29 mouse cellular contexts compared by ENCODE assay signal in the genomic region with DNA sequence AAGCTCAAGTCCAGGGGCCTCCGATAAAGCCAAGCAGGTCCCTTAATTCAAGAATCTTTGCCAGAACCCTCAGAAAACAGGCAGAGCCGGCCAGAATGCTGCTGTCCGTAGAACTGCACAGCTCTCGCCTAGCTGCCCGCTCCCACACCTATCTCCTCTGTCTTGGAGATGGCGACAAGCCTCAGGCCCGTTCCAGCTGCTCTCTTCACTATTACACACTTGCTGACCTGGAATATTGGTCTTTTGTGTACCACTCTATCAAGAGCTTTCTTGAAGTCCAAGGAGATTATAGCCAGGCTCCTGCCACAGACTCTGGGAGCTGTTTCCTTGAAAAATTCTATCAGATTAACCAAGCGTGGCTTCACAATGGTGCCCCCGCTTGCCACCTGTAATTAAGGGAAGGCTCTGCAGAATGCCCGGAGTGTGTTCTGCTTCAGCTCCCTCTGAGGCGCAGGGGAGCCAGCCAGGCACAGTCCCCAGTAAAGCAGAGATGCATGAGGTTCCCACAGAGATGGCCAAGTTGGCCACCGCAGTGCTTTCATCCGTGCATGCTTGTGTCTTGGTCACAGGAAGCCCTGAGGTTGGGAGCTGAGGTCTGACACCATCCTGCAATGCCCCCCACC.
A peak's percentile ranks its signal among the peaks of the same experiment; 100 is the strongest.
DNase-seq lines count a peak whose midpoint lies in the region; ATAC-seq and TF ChIP-seq lines count a peak whose summit lies in the region.
"Had no signal": no experiment of that assay in that cellular context is flagged by ENCODE, and none has a peak within 500 bp of the region (broad histone marks: within the 10 kb centered on the region; RNA-seq: fewer than 3 reads in every experiment).

No protein-coding gene starts in this region.

- TF ChIP-seq EP300 in liver, postnatal 0 days (IDR thresholded peaks at IDR 0.05; ENCODE audit: low read depth), result no peak

- H3K27ac ChIP-seq in hindbrain, embryonic 16.5 days (ENCODE audit: low read depth, low read length), result no peak overlapping the region
- no peak overlapping the region for H3K27ac ChIP-seq in hindbrain, embryonic 13.5 days
- H3K27ac ChIP-seq in midbrain, embryonic 10.5 days (replicated peaks), result 0 out of 2 replicates have a peak overlapping the region, but pooled peaks have one; percentile 42
- H3K27ac ChIP-seq in midbrain, embryonic 16.5 days (ENCODE audit: low read length), result no peak overlapping the region
- H3K27ac ChIP-seq in liver, postnatal 0 days (ENCODE audit: low read depth), result no peak overlapping the region
- H3K27ac ChIP-seq: embryonic facial prominence, embryonic 13.5 days; forebrain, embryonic 12.5 days; heart, embryonic 10.5 days; heart, embryonic 15.5 days; hindbrain, embryonic 14.5 days; layer of hippocampus, adult 2 months; limb, embryonic 13.5 days; midbrain, embryonic 13.5 days had no signal

- no peaks in the 10 kb centered on the region for H3K27me3 ChIP-seq in hindbrain, embryonic 16.5 days (replicated peaks; ENCODE audit: control insufficient read depth, insufficient read depth, low read length)
- no peaks in the 10 kb centered on the region for H3K27me3 ChIP-seq in hindbrain, embryonic 13.5 days
- H3K27me3 ChIP-seq in midbrain, embryonic 10.5 days (ENCODE audit: low read depth, poor library complexity, severe bottlenecking), result no peaks in the 10 kb centered on the region
- no peaks in the 10 kb centered on the region for H3K27me3 ChIP-seq in midbrain, embryonic 16.5 days (ENCODE audit: control insufficient read depth, insufficient read depth, low read depth, low read length)
- H3K27me3 ChIP-seq in liver, postnatal 0 days (ENCODE audit: insufficient read depth, low read length), result no peaks in the 10 kb centered on the region
- H3K27me3 ChIP-seq: embryonic facial prominence, embryonic 13.5 days; forebrain, embryonic 12.5 days; heart, embryonic 15.5 days; limb, embryonic 13.5 days; megakaryocyte, embryonic 14.5 days; midbrain, embryonic 13.5 days had no signal

- no peak overlapping the region for H3K4me3 ChIP-seq in hindbrain, embryonic 16.5 days (ENCODE audit: low read length)
- no peak overlapping the region for H3K4me3 ChIP-seq in hindbrain, embryonic 13.5 days
- no peak overlapping the region for H3K4me3 ChIP-seq in midbrain, embryonic 10.5 days
- H3K4me3 ChIP-seq in midbrain, embryonic 16.5 days (ENCODE audit: low read depth, low read length), result no peak overlapping the region
- no peak overlapping the region for H3K4me3 ChIP-seq in liver, postnatal 0 days (ENCODE audit: low read depth, low read length)
- H3K4me3 ChIP-seq: embryonic facial prominence, embryonic 13.5 days; erythroblast, embryonic 14.5 days; forebrain, embryonic 12.5 days; heart, embryonic 10.5 days; heart, embryonic 15.5 days; layer of hippocampus, adult 2 months; limb, embryonic 13.5 days; midbrain, embryonic 13.5 days had no signal

- no peak for DNase-seq in midbrain, embryonic 10.5 days (ENCODE audit: low spot score)
- DNase-seq in kidney, postnatal 10 days, result peak; percentile 30
- no peak for DNase-seq in liver, postnatal 0 days
- no peak for DNase-seq in layer of hippocampus, postnatal 36 days
- DNase-seq in embryo, embryonic 11 days, result no peak
- DNase-seq: adrenal gland, adult 2 months; cerebellum, adult 2 months; cerebellum, postnatal 14 days; gastrocnemius, postnatal 14 days; heart, adult 11 months; lung, postnatal 4 days; spleen, adult 18-20 months; thymus, postnatal 14 days had no signal

- 53% methylated on average over 13 of the region's 13 CpGs for WGBS in hindbrain, embryonic 16.5 days
- 73% methylated on average over 13 of the region's 13 CpGs for WGBS in hindbrain, embryonic 13.5 days
- WGBS in midbrain, embryonic 10.5 days, result 62% methylated on average over 13 of the region's 13 CpGs
- WGBS in midbrain, embryonic 16.5 days, result 43% methylated on average over 13 of the region's 13 CpGs
- 72% methylated on average over 13 of the region's 13 CpGs for WGBS in liver, postnatal 0 days (ENCODE audit: insufficient replicate concordance)

- no peak overlapping the region for H3K9ac ChIP-seq in hindbrain, embryonic 16.5 days (ENCODE audit: low read depth, low read length)
- no peak overlapping the region for H3K9ac ChIP-seq in hindbrain, embryonic 13.5 days
- H3K9ac ChIP-seq in midbrain, embryonic 16.5 days (ENCODE audit: low read depth, low read length), result no peak overlapping the region
- H3K9ac ChIP-seq in liver, postnatal 0 days (replicated peaks), result no peak overlapping the region
- H3K9ac ChIP-seq: embryonic facial prominence, embryonic 13.5 days; forebrain, embryonic 12.5 days; heart, embryonic 15.5 days; hindbrain, embryonic 14.5 days; limb, embryonic 13.5 days; midbrain, embryonic 13.5 days had no signal

- 0 out of 2 replicates have a peak, but pooled peaks cover 4% of the 10 kb centered on the region for H3K4me1 ChIP-seq in hindbrain, embryonic 16.5 days (ENCODE audit: control insufficient read depth, insufficient read depth, low read depth, low read length)
- 0 out of 2 replicates have a peak, but pooled peaks cover 11% of the 10 kb centered on the region for H3K4me1 ChIP-seq in hindbrain, embryonic 13.5 days (replicated peaks)
- H3K4me1 ChIP-seq in midbrain, embryonic 10.5 days, result peaks cover 10% of the 10 kb centered on the region
- peaks cover 4% of the 10 kb centered on the region for H3K4me1 ChIP-seq in midbrain, embryonic 16.5 days (ENCODE audit: control insufficient read depth, insufficient read depth, low read length)
- no peaks in the 10 kb centered on the region for H3K4me1 ChIP-seq in liver, postnatal 0 days (ENCODE audit: insufficient read depth)
- H3K4me1 ChIP-seq: embryonic facial prominence, embryonic 13.5 days; heart, embryonic 10.5 days; megakaryocyte, embryonic 14.5 days; midbrain, embryonic 13.5 days had no signal

- ATAC-seq in hindbrain, embryonic 16.5 days, result 0 out of 2 replicates have a peak, but pooled peaks have one; percentile 27
- no peak for ATAC-seq in hindbrain, embryonic 13.5 days (ENCODE audit: low FRiP score)
- ATAC-seq in midbrain, embryonic 16.5 days, result no peak
- no peak for ATAC-seq in liver, postnatal 0 days
- ATAC-seq: inflammation-experienced regulatory T-cells, adult 6 months; lung, postnatal 0 days; midbrain, embryonic 13.5 days had no signal

- no peak overlapping the region for H3K4me2 ChIP-seq in hindbrain, embryonic 16.5 days (ENCODE audit: low read length)
- no peak overlapping the region for H3K4me2 ChIP-seq in hindbrain, embryonic 13.5 days
- no peak overlapping the region for H3K4me2 ChIP-seq in midbrain, embryonic 16.5 days (ENCODE audit: low read length)
- no peak overlapping the region for H3K4me2 ChIP-seq in liver, postnatal 0 days (ENCODE audit: low read depth, low read length)
- H3K4me2 ChIP-seq: embryonic facial prominence, embryonic 13.5 days; forebrain, embryonic 12.5 days; heart, embryonic 15.5 days; hindbrain, embryonic 14.5 days; limb, embryonic 13.5 days; liver, embryonic 11.5 days; midbrain, embryonic 13.5 days had no signal

- no peaks in the 10 kb centered on the region for H3K36me3 ChIP-seq in hindbrain, embryonic 16.5 days (ENCODE audit: control insufficient read depth, insufficient read depth, low read length)
- H3K36me3 ChIP-seq in hindbrain, embryonic 13.5 days, result no peaks in the 10 kb centered on the region
- no peaks in the 10 kb centered on the region for H3K36me3 ChIP-seq in midbrain, embryonic 10.5 days
- no peaks in the 10 kb centered on the region for H3K36me3 ChIP-seq in midbrain, embryonic 16.5 days (ENCODE audit: control insufficient read depth, insufficient read depth, low read length)
- H3K36me3 ChIP-seq in liver, postnatal 0 days (replicated peaks; ENCODE audit: insufficient read depth, low read length), result no peaks in the 10 kb centered on the region
- H3K36me3 ChIP-seq: embryonic facial prominence, embryonic 13.5 days; forebrain, embryonic 12.5 days; heart, embryonic 10.5 days; heart, embryonic 15.5 days; limb, embryonic 13.5 days; midbrain, embryonic 13.5 days had no signal

- no peak for TF ChIP-seq CTCF in liver, postnatal 0 days (IDR thresholded peaks at IDR 0.05; ENCODE audit: low read depth)

- no peaks in the 10 kb centered on the region for H3K9me3 ChIP-seq in hindbrain, embryonic 16.5 days (ENCODE audit: control insufficient read depth, low read length)
- H3K9me3 ChIP-seq in hindbrain, embryonic 13.5 days, result no peaks in the 10 kb centered on the region
- no peaks in the 10 kb centered on the region for H3K9me3 ChIP-seq in midbrain, embryonic 10.5 days (replicated peaks)
- H3K9me3 ChIP-seq in midbrain, embryonic 16.5 days (replicated peaks; ENCODE audit: control insufficient read depth, low read length, poor library complexity, severe bottlenecking), result no peaks in the 10 kb centered on the region
- no peaks in the 10 kb centered on the region for H3K9me3 ChIP-seq in liver, postnatal 0 days (ENCODE audit: low read length)
- H3K9me3 ChIP-seq: embryonic facial prominence, embryonic 13.5 days; forebrain, embryonic 12.5 days; heart, embryonic 10.5 days; heart, embryonic 15.5 days; limb, embryonic 13.5 days; midbrain, embryonic 13.5 days had no signal
